Mouse (Mus musculus) G1E (cell line): ENCODE measurements around the gene Lnx1. TPM values are rescaled to one million over a fixed set of nuclear protein-coding genes. Genes with fewer than 3 reads are reported as not detected.

Experiments used
- ATAC-seq: 2 replicates; pipeline ENCODE4 v1.8.0; 2016; ENCODE audit warnings: mild to moderate bottlenecking; ENCODE audit not compliant: insufficient number of reproducible peaks, poor library complexity, low FRiP score, severe bottlenecking; ENCODE audit errors: extremely low read depth
- DNase-seq: peaks from one replicate; pipeline ENCODE4 v3.0.0; 2012; ENCODE audit warnings: low spot score
- H3K27me3 ChIP-seq: 2 replicates; pipeline ENCODE4 v1.6.1; 2012; ENCODE audit warnings: mild to moderate bottlenecking, low read length, inconsistent platforms; ENCODE audit not compliant: insufficient read depth
- H3K36me3 ChIP-seq: replicated peaks from 2 replicates; pipeline ENCODE3; 2012; ENCODE audit warnings: mild to moderate bottlenecking, inconsistent platforms
- H3K4me1 ChIP-seq: 2 replicates; pipeline ENCODE4 v1.6.1; 2012; ENCODE audit warnings: low read depth, low read length, inconsistent platforms, mixed read lengths; ENCODE audit not compliant: insufficient read depth
- H3K4me3 ChIP-seq: 2 replicates; pipeline ENCODE4 v1.5.1; 2012; ENCODE audit warnings: low read depth, mild to moderate bottlenecking, inconsistent platforms, low read length, moderate library complexity, mixed read lengths
- H3K9me3 ChIP-seq: replicated peaks from 2 replicates; pipeline ENCODE4 v1.6.1; 2012; ENCODE audit warnings: inconsistent platforms
- CTCF ChIP-seq: IDR thresholded peaks from 2 replicates; pipeline ENCODE4 v1.5.1; 2012; ENCODE audit warnings: low read depth, low read length, inconsistent platforms, mixed read lengths
- GATA1 ChIP-seq: IDR thresholded peaks from 2 replicates; pipeline ENCODE4 v1.6.1; 2012; ENCODE audit warnings: borderline replicate concordance, low read length, inconsistent platforms, mixed read lengths
- GATA2 ChIP-seq: IDR thresholded peaks from 2 replicates; pipeline ENCODE4 v1.6.1; 2012; ENCODE audit warnings: low read depth, low read length, inconsistent platforms, borderline replicate concordance
- POLR2AphosphoS5 ChIP-seq: IDR thresholded peaks from 2 replicates; pipeline ENCODE4 v1.6.1; 2012; ENCODE audit warnings: low read depth, low read length, inconsistent platforms; ENCODE audit not compliant: insufficient replicate concordance
- TAL1 ChIP-seq: conservative IDR thresholded peaks from 2 replicates; pipeline ENCODE4 v1.6.1; 2012; ENCODE audit warnings: low read depth, low read length, inconsistent platforms, mixed read lengths
- polyA plus RNA-seq: library from polyadenylated mRNA; stranded (reverse); fragments of >175 nt; gene quantifications from 2 replicates; pipeline ENCODE4 v1.2.3, GENCODE M21; 2012
- total RNA-seq, 2 experiments: library from RNA; stranded (forward) in 1 of 2; stranded (reverse) in 1 of 2; fragments of 200-1000 nt in 1 of 2; fragments of >200 nt in 1 of 2; fragmentation: Nextera tagmentation in 1 of 2; gene quantifications; 2 replicates each; pipeline ENCODE4 v1.2.3; 2014 to 2017

Lnx1 gene
- total and polyA plus RNA-seq, 3 experiments, result 0.16 TPM; not detected in 2

GRCm38 (mm10) chr5:74677399-74678338 lies 25.0 kb downstream of the Lnx1 start:
- DNase-seq (no peak), ATAC-seq (no peak)
- Histone ChIP-seq H3K4me1 (no peaks in the 10 kb centered on the region), H3K36me3 (no peaks in the 10 kb centered on the region), H3K9me3 (no peaks in the 10 kb centered on the region), H3K27me3 (peaks cover 20% of the 10 kb centered on the region), H3K4me3 (no peak overlapping the region)
- TF ChIP-seq POLR2AphosphoS5, result no peak
- TF ChIP-seq GATA2, result no peak
- TF ChIP-seq TAL1, result no peak
- no peak for TF ChIP-seq GATA1
- no peak for TF ChIP-seq CTCF

GRCm38 (mm10) chr5:74672556-74672955 lies 30.2 kb downstream of the Lnx1 start:
- Histone ChIP-seq H3K9me3 (no peaks in the 10 kb centered on the region), H3K4me3 (no peak overlapping the region), H3K36me3 (no peaks in the 10 kb centered on the region), H3K27me3 (peaks cover 20% of the 10 kb centered on the region), H3K4me1 (no peaks in the 10 kb centered on the region)
- DNase-seq (no peak), ATAC-seq (no peak)
- TF ChIP-seq GATA2, result no peak
- TF ChIP-seq TAL1, result no peak
- no peak for TF ChIP-seq GATA1
- TF ChIP-seq POLR2AphosphoS5, result no peak
- TF ChIP-seq CTCF, result no peak

- Histone ChIP-seq H3K27me3 (peaks cover 17% of the 10 kb centered on the region; the same call in 1 of the 2 replicates), H3K36me3 (no peaks in the 10 kb centered on the region), H3K9me3 (no peaks in the 10 kb centered on the region), H3K4me1 (no peaks in the 10 kb centered on the region), H3K4me3 (no peak overlapping the region)
- TF ChIP-seq GATA1 (no peak), TAL1 (no peak), POLR2AphosphoS5 (no peak), GATA2 (no peak), CTCF (no peak)
- ATAC-seq (no peak), DNase-seq (no peak)
Observed at GRCm38 (mm10) chr5:74670877-74671276, 31.8 kb downstream of the Lnx1 start.

- ATAC-seq, result no peak
- Histone ChIP-seq H3K4me3 (no peak overlapping the region), H3K4me1 (no peaks in the 10 kb centered on the region), H3K27me3 (peaks cover 17% of the 10 kb centered on the region; the same call in 1 of the 2 replicates), H3K9me3 (no peaks in the 10 kb centered on the region), H3K36me3 (no peaks in the 10 kb centered on the region)
- DNase-seq, result no peak
- TF ChIP-seq POLR2AphosphoS5 (no peak), TAL1 (no peak), GATA2 (no peak), CTCF (no peak), GATA1 (no peak)
Observed at GRCm38 (mm10) chr5:74669925-74670324, 32.8 kb downstream of the Lnx1 start.

- no peak for DNase-seq
- H3K27me3 ChIP-seq, result peaks cover 16% of the 10 kb centered on the region; the same call in 1 of the 2 replicates
- H3K36me3 ChIP-seq, result no peaks in the 10 kb centered on the region
- no peak overlapping the region for H3K4me3 ChIP-seq
- TF ChIP-seq CTCF (no peak), GATA2 (no peak), TAL1 (no peak), GATA1 (no peak), POLR2AphosphoS5 (no peak)
- H3K4me1 ChIP-seq, result no peaks in the 10 kb centered on the region
- no peak for ATAC-seq
- H3K9me3 ChIP-seq, result no peaks in the 10 kb centered on the region
Observed at GRCm38 (mm10) chr5:74668956-74669355, 33.8 kb downstream of the Lnx1 start.

- DNase-seq (no peak), ATAC-seq (no peak)
- H3K4me1 ChIP-seq, result no peaks in the 10 kb centered on the region
- TF ChIP-seq TAL1, result no peak
- TF ChIP-seq POLR2AphosphoS5, result no peak
- no peak for TF ChIP-seq GATA2
- TF ChIP-seq GATA1, result no peak
- no peak for TF ChIP-seq CTCF
- no peak overlapping the region for H3K4me3 ChIP-seq
- H3K36me3 ChIP-seq, result no peaks in the 10 kb centered on the region
- H3K27me3 ChIP-seq, result peaks cover 6% of the 10 kb centered on the region; the same call in 1 of the 2 replicates
- H3K9me3 ChIP-seq, result no peaks in the 10 kb centered on the region
Observed at GRCm38 (mm10) chr5:74662618-74663017, 40.1 kb downstream of the Lnx1 start.

GRCm38 (mm10) chr5:74661734-74662560 lies 40.8 kb downstream of the Lnx1 start:
- no peaks in the 10 kb centered on the region for H3K9me3 ChIP-seq
- DNase-seq (no peak), ATAC-seq (no peak)
- no peaks in the 10 kb centered on the region for H3K36me3 ChIP-seq
- no peak overlapping the region for H3K4me3 ChIP-seq
- TF ChIP-seq GATA2, result no peak
- TF ChIP-seq CTCF, result no peak
- no peak for TF ChIP-seq TAL1
- TF ChIP-seq GATA1, result no peak
- H3K4me1 ChIP-seq, result no peaks in the 10 kb centered on the region
- H3K27me3 ChIP-seq, result peaks cover 6% of the 10 kb centered on the region; the same call in 1 of the 2 replicates
